ENCODE assay signal across 1 mouse cellular context in the genomic region with DNA sequence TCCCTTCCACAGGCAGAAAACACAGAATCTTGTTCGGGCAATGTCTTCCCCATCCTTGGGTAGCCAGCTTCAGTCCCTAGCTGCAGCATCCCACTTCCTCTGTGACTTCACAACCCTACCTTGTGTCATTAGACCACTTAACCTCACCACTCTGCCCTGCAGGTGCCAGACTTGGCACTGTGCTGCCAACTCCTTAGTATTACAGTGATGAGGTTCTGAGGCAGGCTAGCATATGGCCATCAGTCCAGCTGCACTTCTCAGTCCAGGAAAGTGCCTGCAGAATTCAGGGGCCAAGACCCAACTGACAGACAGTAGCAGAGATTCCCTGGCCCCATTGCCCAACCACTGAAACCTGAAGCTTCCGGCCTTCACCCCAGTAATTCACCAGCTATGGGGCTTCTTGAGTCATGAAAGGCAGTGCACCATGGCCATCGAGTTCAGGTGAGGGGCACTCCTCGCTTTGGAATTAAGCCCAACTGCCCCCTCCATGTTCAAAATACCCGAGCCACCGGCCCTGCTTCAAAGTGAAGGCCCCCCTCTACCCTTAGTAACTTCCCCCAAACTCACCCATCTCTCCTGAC.
TF ChIP-seq lines count a peak whose summit lies in the region.

No protein-coding gene starts in this region.

TF ChIP-seq in CH12.LX, 34 proteins besides CTCF, POLR2A, EP300 and RAD21 (continued from another document):
- no peak for TF ChIP-seq MEF2A (IDR thresholded peaks at IDR 0.05; ENCODE audit: borderline replicate concordance, low read depth, low read length)
TF ChIP-seq in CH12.LX: peak in this region for 0.
